Mouse (Mus musculus): ENCODE results near the gene Pogk. TPM values are rescaled to one million over a fixed set of nuclear protein-coding genes. Genes with fewer than 3 reads are reported as not detected.

The Pogk gene
- total RNA-seq, 1 experiment: 3.5 TPM

GRCm38 (mm10) chr1:166402003-166402402, 7.7 kb downstream of the Pogk start:
- no peaks in the 10 kb centered on the region for H3K36me3 ChIP-seq (ENCODE audit: control insufficient read depth, insufficient read depth, low read length, poor library complexity, severe bottlenecking)
- in situ Hi-C loops (cut with MboI; ENCODE audit: low sequenced_read_pairs in 2 of 2, unreplicated experiment in 2 of 2): no loop called here
- no peak for TF ChIP-seq MAFK (IDR thresholded peaks at IDR 0.05; ENCODE audit: insufficient read depth, low read depth, low read length)

GRCm38 (mm10) chr1:166401455-166401854, 8.2 kb downstream of the Pogk start:
- Histone ChIP-seq H3K9ac (ENCODE audit: insufficient read depth, low read depth, low read length, poor library complexity, severe bottlenecking) (no peak overlapping the region), H3K4me1 (ENCODE audit: control insufficient read depth in 2 of 2, insufficient read depth in 2 of 2, low read length in 2 of 2, poor library complexity in 1 of 2) (no peaks in the 10 kb centered on the region), H3K27ac (ENCODE audit: insufficient read depth, low read depth, low read length, poor library complexity, severe bottlenecking) (no peak overlapping the region), H3K36me3 (ENCODE audit: control insufficient read depth, insufficient read depth, low read length, poor library complexity, severe bottlenecking) (no peaks in the 10 kb centered on the region), H3K9me3 (ENCODE audit: control insufficient read depth, insufficient read depth, low read depth, low read length) (no peaks in the 10 kb centered on the region), H3K4me3 (ENCODE audit: insufficient read depth in 1 of 2, low read depth in 1 of 2, low read length in 2 of 2, poor library complexity in 1 of 2, severe bottlenecking in 1 of 2) (no peak overlapping the region)
- in situ Hi-C loops (cut with MboI; ENCODE audit: low sequenced_read_pairs in 2 of 2, unreplicated experiment in 2 of 2): no loop called here
- no peak for TF ChIP-seq ZC3H11A (IDR thresholded peaks at IDR 0.05; ENCODE audit: borderline replicate concordance, low read depth, low read length)
- TF ChIP-seq MAFK (IDR thresholded peaks at IDR 0.05; ENCODE audit: insufficient read depth, low read depth, low read length): no peak
- TF ChIP-seq CHD2 (IDR thresholded peaks at IDR 0.05; ENCODE audit: low read depth, low read length): no peak
- TF ChIP-seq ZNF384 (IDR thresholded peaks at IDR 0.05; ENCODE audit: low read depth, low read length): no peak
- TF ChIP-seq HCFC1 (IDR thresholded peaks at IDR 0.05; ENCODE audit: borderline replicate concordance, insufficient read depth, low read length): no peak
- no peak for DNase-seq (ENCODE audit: low read depth, low spot score)

More at GRCm38 (mm10) chr1:166402003-166402402, 7.7 kb downstream of the Pogk start:
- Histone ChIP-seq H3K4me1 (ENCODE audit: control insufficient read depth in 2 of 2, insufficient read depth in 2 of 2, low read length in 2 of 2, poor library complexity in 1 of 2) (no peaks in the 10 kb centered on the region), H3K9ac (ENCODE audit: insufficient read depth, low read depth, low read length, poor library complexity, severe bottlenecking) (no peak overlapping the region), H3K9me3 (ENCODE audit: control insufficient read depth, insufficient read depth, low read depth, low read length) (no peaks in the 10 kb centered on the region), H3K4me3 (ENCODE audit: insufficient read depth in 1 of 2, low read depth in 1 of 2, low read length in 2 of 2, poor library complexity in 1 of 2, severe bottlenecking in 1 of 2) (no peak overlapping the region), H3K27ac (ENCODE audit: insufficient read depth, low read depth, low read length, poor library complexity, severe bottlenecking) (no peak overlapping the region)
- DNase-seq (ENCODE audit: low read depth, low spot score): no peak

GRCm38 (mm10) chr1:166396381-166396780, 13.3 kb downstream of the Pogk start:
- Histone ChIP-seq H3K9ac (ENCODE audit: insufficient read depth, low read depth, low read length, poor library complexity, severe bottlenecking) (no peak overlapping the region), H3K9me3 (ENCODE audit: control insufficient read depth, insufficient read depth, low read depth, low read length) (no peaks in the 10 kb centered on the region), H3K4me1 (ENCODE audit: control insufficient read depth in 2 of 2, insufficient read depth in 2 of 2, low read length in 2 of 2, poor library complexity in 1 of 2) (no peaks in the 10 kb centered on the region), H3K4me3 (ENCODE audit: insufficient read depth in 1 of 2, low read depth in 1 of 2, low read length in 2 of 2, poor library complexity in 1 of 2, severe bottlenecking in 1 of 2) (no peak overlapping the region), H3K36me3 (ENCODE audit: control insufficient read depth, insufficient read depth, low read length, poor library complexity, severe bottlenecking) (no peaks in the 10 kb centered on the region), H3K27ac (ENCODE audit: insufficient read depth, low read depth, low read length, poor library complexity, severe bottlenecking) (no peak overlapping the region)
- TF ChIP-seq MAFK (IDR thresholded peaks at IDR 0.05; ENCODE audit: insufficient read depth, low read depth, low read length) (no peak), HCFC1 (IDR thresholded peaks at IDR 0.05; ENCODE audit: borderline replicate concordance, insufficient read depth, low read length) (no peak), ZNF384 (IDR thresholded peaks at IDR 0.05; ENCODE audit: low read depth, low read length) (no peak), ZC3H11A (IDR thresholded peaks at IDR 0.05; ENCODE audit: borderline replicate concordance, low read depth, low read length) (no peak), CHD2 (IDR thresholded peaks at IDR 0.05; ENCODE audit: low read depth, low read length) (no peak)
- no peak for DNase-seq (ENCODE audit: low read depth, low spot score)
- in situ Hi-C loops (cut with MboI; ENCODE audit: low sequenced_read_pairs in 2 of 2, unreplicated experiment in 2 of 2): no loop called here

- Histone ChIP-seq H3K9ac (ENCODE audit: insufficient read depth, low read depth, low read length, poor library complexity, severe bottlenecking) (no peak overlapping the region), H3K4me1 (ENCODE audit: control insufficient read depth in 2 of 2, insufficient read depth in 2 of 2, low read length in 2 of 2, poor library complexity in 1 of 2) (no peaks in the 10 kb centered on the region), H3K27ac (ENCODE audit: insufficient read depth, low read depth, low read length, poor library complexity, severe bottlenecking) (no peak overlapping the region), H3K36me3 (ENCODE audit: control insufficient read depth, insufficient read depth, low read length, poor library complexity, severe bottlenecking) (no peaks in the 10 kb centered on the region), H3K4me3 (ENCODE audit: insufficient read depth in 1 of 2, low read depth in 1 of 2, low read length in 2 of 2, poor library complexity in 1 of 2, severe bottlenecking in 1 of 2) (no peak overlapping the region), H3K9me3 (ENCODE audit: control insufficient read depth, insufficient read depth, low read depth, low read length) (no peaks in the 10 kb centered on the region)
- no peak for DNase-seq (ENCODE audit: low read depth, low spot score)
- in situ Hi-C loops (cut with MboI; ENCODE audit: low sequenced_read_pairs in 2 of 2, unreplicated experiment in 2 of 2): no loop called here
- TF ChIP-seq ZNF384 (IDR thresholded peaks at IDR 0.05; ENCODE audit: low read depth, low read length) (no peak), HCFC1 (IDR thresholded peaks at IDR 0.05; ENCODE audit: borderline replicate concordance, insufficient read depth, low read length) (no peak), MAFK (IDR thresholded peaks at IDR 0.05; ENCODE audit: insufficient read depth, low read depth, low read length) (no peak), CHD2 (IDR thresholded peaks at IDR 0.05; ENCODE audit: low read depth, low read length) (no peak), ZC3H11A (IDR thresholded peaks at IDR 0.05; ENCODE audit: borderline replicate concordance, low read depth, low read length) (no peak)
Observed at GRCm38 (mm10) chr1:166395661-166396060, 14.0 kb downstream of the Pogk start.

- H3K9ac ChIP-seq (ENCODE audit: insufficient read depth, low read depth, low read length, poor library complexity, severe bottlenecking): no peak overlapping the region
- no peak overlapping the region for H3K27ac ChIP-seq (ENCODE audit: insufficient read depth, low read depth, low read length, poor library complexity, severe bottlenecking)
- no peaks in the 10 kb centered on the region for H3K4me1 ChIP-seq (ENCODE audit: control insufficient read depth in 2 of 2, insufficient read depth in 2 of 2, low read length in 2 of 2, poor library complexity in 1 of 2)
- peaks cover 2% of the 10 kb centered on the region; the same call in 1 of the 2 replicates for H3K36me3 ChIP-seq (ENCODE audit: control insufficient read depth, insufficient read depth, low read length, poor library complexity, severe bottlenecking)
- TF ChIP-seq HCFC1 (IDR thresholded peaks at IDR 0.05; ENCODE audit: borderline replicate concordance, insufficient read depth, low read length) (no peak), MAFK (IDR thresholded peaks at IDR 0.05; ENCODE audit: insufficient read depth, low read depth, low read length) (no peak), ZNF384 (IDR thresholded peaks at IDR 0.05; ENCODE audit: low read depth, low read length) (no peak), CHD2 (IDR thresholded peaks at IDR 0.05; ENCODE audit: low read depth, low read length) (no peak), ZC3H11A (IDR thresholded peaks at IDR 0.05; ENCODE audit: borderline replicate concordance, low read depth, low read length) (no peak)
- in situ Hi-C loops (cut with MboI; ENCODE audit: low sequenced_read_pairs in 2 of 2, unreplicated experiment in 2 of 2): no loop called here
- no peak for DNase-seq (ENCODE audit: low read depth, low spot score)
- H3K4me3 ChIP-seq (ENCODE audit: insufficient read depth in 1 of 2, low read depth in 1 of 2, low read length in 2 of 2, poor library complexity in 1 of 2, severe bottlenecking in 1 of 2): no peak overlapping the region
- H3K9me3 ChIP-seq (ENCODE audit: control insufficient read depth, insufficient read depth, low read depth, low read length): no peaks in the 10 kb centered on the region
Observed at GRCm38 (mm10) chr1:166394770-166395169, 14.9 kb downstream of the Pogk start.

Data from ES-E14 (cell line).